Mouse (Mus musculus): Measurements from ENCODE around the gene St7.

Gene St7

DNA sequence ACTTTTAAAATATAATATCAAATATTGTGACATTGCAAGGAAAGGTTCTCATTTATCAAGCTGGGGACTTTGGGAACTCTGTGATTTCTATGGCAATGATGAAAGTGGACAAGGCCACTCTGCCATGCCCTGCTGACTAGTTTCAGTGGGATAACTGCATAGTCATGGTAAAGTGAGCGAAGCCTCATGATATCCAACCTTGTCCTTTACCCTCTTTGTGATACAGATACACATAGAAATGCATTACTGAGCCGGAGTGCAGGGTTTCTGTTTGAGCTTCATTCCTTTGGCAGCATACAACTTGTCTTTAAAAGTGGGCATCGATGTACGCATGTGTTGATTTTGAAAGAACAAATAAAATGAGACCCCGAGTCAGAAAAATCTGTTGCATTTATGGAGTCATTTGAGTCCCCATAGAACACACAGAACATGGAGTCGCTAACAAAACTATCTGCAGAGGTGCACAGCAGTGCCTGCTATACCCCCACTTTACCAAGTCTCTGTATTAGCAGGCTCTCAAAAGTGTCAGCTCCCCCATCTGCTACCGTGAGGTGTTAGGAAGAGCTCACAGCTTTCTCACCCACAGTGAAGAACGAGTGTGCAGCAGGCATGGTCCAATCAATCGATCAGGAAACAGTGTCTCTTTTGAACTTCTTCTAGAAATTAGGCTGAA is 77.4 kb downstream of the St7 start:
- DNase-seq: no peak

DNA sequence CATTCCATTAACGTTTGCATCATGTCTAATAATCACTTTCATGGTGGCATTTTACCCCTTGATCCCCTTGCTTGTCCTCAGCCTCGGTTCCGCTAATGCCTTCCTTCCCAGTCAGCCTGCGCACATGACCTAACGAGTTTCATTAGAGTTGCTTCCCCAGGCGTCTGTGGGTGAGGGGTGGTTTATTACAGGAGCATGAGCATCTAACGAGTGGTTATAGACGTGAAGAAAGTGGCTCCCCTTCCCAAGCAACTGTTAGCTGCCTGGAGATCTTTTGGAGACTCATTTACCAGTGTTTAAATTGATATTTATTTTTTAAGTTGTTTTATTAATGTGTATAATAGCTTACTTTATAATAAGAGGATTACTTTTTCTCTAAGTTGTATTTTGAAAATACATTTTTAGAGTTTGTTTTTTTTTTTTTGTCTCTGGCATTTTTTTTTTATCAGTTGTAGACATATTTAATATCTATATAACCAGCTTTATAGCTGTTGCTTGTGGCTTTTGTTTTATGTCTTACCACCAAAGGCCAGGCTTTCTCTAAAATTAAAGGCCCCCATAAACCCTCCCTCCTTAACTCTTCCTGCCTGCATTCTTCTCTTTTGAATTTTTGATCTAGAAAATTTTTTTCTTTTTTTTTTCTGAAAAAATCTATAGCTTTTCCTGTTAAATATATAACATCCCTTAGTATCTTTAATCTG is 78.1 kb downstream of the St7 start:
- no peak for DNase-seq

DNA sequence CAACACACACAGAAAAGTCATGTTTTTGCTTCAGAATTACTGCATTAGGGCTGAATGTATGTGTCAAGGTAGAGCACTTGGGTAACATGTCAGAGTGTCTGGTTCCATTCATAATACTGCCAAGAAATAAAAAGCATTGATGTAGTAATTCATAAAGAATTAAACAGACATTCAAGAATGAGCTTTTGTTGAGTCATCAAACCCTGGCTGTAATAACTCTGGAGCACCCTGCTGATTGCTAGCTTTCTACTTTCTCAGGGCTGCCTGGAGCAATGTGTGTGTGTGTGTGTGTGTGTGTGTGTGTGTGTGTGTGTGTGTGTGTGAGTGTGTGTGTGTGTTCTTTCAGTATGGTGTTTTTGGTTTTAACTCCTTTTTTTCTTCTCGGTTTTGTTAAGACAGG is 78.7 kb downstream of the St7 start:
- DNase-seq: no peak

GRCm38 (mm10) chr6:17772514-17772913 is 79.8 kb downstream of the St7 start:
- DNase-seq: peak; percentile 37

- no peak for DNase-seq
Measured at GRCm38 (mm10) chr6:17776041-17776440, 83.3 kb downstream of the St7 start.

- DNase-seq: no peak
Measured at GRCm38 (mm10) chr6:17777018-17777799, 84.5 kb downstream of the St7 start.

- no peak for DNase-seq
Measured at GRCm38 (mm10) chr6:17778648-17779202, 86.0 kb downstream of the St7 start.

- no peak for DNase-seq
Measured at GRCm38 (mm10) chr6:17783511-17783910, 90.8 kb downstream of the St7 start.

GRCm38 (mm10) chr6:17784523-17784922 is 91.8 kb downstream of the St7 start:
- no peak for DNase-seq

- no peak for DNase-seq
Measured at GRCm38 (mm10) chr6:17785248-17785647, 92.5 kb downstream of the St7 start.

DNA sequence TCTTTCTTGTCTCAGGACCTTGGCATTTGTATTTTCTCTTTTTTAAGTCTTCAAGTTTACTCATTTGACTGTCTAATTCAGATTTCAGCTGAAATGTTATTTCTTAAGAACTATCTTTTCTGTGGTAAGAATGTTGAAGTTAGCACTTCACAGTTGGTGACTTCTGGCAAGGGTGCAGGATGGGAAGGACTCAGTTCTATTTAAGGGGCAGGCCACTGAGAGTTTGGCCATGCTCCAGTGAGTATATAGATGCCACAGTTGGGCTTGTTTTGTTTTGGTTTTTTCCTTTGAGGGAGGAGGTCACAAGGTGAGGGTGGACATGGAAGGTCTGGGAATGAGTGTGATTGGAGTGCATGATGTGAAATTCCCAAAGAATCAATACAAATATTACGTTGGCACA is 95.1 kb downstream of the St7 start:
- DNase-seq: no peak

GRCm38 (mm10) chr6:17790251-17790650 is 97.5 kb downstream of the St7 start:
- DNase-seq: no peak

DNA sequence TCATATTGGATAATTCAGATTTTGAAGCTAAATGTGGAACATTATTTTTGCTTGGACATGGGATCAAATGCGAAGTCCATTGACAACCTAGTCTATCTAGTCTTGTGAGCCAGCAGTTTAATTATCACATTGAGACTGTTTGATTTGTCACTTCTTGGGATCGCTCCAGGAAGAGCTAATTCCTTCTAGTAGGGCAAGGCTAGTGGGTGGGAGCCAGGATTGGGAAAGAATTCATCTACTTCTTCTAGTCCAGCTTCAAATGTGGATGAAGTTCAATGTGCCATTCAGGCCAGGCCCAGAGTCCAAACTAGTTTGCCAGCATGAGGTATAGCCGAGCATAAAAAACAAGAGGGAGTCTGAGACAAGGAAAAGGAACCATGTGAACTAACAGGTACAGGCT is 100.7 kb downstream of the St7 start:
- peak; percentile 16 for DNase-seq

GRCm38 (mm10) chr6:17797271-17797713 is 104.6 kb downstream of the St7 start:
- DNase-seq: no peak

DNA sequence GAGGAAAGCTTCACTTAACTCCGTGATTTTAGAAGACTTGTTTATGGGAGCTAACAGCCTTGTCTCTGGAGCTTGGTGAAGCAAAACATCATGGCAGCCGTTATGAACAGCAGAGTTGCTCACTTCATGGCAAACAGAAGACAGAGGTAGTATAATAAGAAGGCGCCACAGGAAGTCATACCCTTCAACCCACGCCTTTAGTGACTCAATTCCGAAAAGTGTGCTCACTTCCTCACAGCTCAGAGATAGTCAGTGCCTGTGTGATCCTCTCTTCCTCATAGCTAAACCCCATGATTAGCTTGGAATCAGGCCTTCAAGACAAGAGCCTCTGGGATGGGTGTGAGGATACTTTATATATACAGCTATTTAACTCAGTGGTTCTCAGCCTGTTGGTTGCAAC is 108.0 kb downstream of the St7 start:
- no peak for DNase-seq

DNA sequence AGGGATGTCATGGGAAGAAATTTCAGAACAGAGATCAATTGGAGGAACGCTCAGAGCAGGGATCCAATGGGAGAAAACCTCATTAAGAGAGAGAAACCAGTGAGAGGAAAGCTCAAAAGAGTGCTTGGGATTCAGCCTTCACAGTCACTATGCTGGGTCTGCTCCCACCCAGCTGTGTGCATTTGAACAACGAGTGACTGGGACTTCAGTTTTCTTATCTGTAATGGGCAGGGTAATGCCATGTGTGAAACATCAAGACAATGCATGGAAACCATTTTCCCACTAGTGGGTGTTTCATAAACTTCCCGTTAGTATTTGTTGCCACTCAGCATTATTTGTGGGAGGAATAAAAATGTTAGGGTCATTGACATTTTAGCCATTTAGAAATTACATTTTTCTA is 111.7 kb downstream of the St7 start:
- no peak for DNase-seq

DNA sequence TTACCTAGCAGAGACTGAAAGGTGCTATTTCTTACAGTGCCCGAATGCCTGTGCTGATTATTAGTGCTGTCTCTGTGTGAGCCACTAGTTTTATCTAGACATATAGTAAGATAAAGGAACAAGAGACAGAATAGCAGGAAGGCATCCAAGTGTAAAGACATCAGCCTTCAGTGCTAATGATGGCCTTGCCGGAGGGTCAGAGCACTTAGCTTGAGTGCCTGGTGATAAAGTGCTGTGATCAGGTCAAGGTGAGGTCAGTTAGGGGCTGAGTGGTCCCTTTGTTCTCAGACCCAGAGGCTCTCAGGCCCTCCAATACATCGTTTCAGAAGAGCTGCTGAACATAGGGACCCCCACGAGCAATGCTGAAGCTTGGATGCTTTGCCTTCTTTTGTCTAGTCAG is 113.8 kb downstream of the St7 start:
- no peak for DNase-seq

GRCm38 (mm10) chr6:17811063-17811462 is 118.3 kb downstream of the St7 start:
- DNase-seq: no peak

GRCm38 (mm10) chr6:17811531-17811930 is 118.8 kb downstream of the St7 start:
- no peak for DNase-seq

GRCm38 (mm10) chr6:17814074-17814649 is 121.4 kb downstream of the St7 start:
- DNase-seq: no peak

DNA sequence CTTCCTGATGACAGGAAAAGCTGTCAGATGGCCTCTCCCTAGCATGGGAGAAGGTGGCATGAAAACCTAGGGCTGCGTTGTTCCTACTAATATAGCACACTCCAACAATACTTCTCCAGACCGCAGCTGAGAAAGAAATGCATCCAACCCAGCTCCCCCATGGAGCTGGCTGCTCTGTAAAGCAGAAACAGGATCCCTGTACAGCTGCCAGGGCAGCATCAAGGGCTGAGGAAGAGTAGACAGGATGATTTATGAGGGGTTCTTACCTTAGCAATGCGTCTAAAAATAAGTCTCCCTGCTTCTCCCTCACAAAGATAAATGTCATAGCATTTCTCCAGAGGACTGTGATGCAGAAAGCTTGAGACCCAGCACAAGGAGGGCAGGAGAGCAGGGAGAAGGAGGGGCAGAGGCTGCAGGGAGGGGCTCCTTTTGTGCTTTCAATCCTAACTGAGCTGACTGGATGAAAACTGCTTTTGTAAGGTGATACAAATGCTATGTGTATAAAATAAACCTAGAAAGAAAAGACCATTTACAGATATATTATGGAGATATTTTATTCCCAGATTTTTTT is 124.2 kb downstream of the St7 start:
- peak; percentile 15 for DNase-seq

- DNase-seq: no peak
Measured at GRCm38 (mm10) chr6:17823614-17824013, 130.9 kb downstream of the St7 start.

DNA sequence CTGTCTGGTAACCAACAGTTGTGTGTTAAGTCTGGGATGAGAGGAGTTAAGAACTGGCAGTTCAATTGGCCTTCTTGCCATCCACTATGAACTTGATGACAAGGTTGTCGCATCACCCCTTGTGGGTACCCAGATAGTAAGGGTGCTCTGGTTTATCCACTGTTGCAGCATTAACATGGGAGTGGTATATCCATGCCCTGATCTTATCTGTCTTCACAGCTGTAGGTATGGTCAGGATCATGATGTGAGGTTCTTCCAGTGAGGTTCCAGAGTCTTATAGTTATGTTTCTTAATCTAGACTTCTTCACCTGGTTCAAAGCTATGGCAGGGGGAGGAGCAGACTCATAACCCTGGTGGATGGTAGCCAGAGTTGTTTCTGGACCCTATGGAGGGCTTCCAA is 132.0 kb downstream of the St7 start:
- DNase-seq: no peak
